Mouse (Mus musculus): ENCODE data around the gene Gm49387. TPM values are rescaled to one million over a fixed set of nuclear protein-coding genes. Genes with fewer than 3 reads are reported as not detected.

The Gm49387 gene
- polyA plus RNA-seq (2016; fragmentation: Nextera tagmentation; extraction: Ambion mirVana), result 0.15 TPM in 1 of 2 replicates, not detected in the other

DNA sequence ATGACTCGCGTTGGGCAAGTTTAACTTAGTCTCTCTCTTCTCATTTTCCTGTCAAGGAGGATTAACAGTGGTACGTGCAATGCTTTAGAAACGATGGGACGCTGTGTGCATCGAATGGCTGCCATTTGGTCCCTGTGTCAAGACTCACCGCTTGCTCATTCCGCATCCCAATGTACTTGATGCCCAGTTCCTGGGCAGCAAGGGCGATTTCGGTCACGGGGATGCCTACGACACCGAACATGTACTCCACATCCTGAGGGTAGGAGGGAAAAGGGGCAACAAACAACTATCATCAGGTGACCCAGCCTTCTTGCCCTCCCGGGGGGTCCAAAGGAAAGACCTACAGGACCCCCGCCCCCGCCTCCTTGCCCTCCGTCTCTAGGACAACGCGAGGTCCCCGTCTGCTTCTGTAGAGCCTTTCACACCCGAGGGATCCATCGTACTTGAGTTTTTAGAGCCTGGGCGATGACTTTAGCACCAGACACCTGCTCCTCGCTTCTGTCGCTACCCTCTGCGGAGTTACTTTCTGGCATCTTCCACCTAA lies at the start of gene Gm49387:
Gene Gm49387 (minus strand): TSS at position 533 of the 544 bp plus-strand sequence.
- Histone ChIP-seq H3K4me2 (replicated peaks) (peak within 1 kb of the TSS; percentile 90), H3K36me3 (no peaks in the 10 kb centered on the region), H3K27ac (no peak within 1 kb of the TSS), H3K9me3 (no peaks in the 10 kb centered on the region), H3K27me3 (replicated peaks) (no peaks in the 10 kb centered on the region), H3K4me1 (peaks cover 7% of the 10 kb centered on the region; the same call in 1 of the 2 replicates), H3K9ac (peak within 1 kb of the TSS; percentile 65), H3K4me3 (peak within 1 kb of the TSS; percentile 64)
- WGBS, result 3% methylated on average over 26 of the region's 26 CpGs
- ATAC-seq (ENCODE audit: low FRiP score, low read depth), result peak; percentile 57

DNA sequence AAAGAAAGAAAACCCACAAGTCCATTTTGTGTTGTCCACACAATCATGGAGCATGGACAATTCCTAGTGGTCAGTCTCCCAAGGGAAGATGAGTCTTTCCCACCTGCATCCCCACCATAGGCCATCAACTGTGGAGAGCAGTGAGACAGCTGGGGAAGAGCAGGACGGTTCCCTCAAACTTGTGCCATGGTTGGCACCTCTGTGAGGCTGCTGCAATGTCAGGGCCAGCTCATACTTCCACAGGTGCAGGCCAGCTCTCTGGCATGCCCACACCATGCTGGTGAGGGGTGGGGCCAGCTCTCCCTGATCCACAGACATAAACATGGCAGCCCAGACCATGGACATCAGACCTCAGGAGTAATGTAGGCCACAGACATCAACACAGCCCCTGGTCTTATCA lies 45.6 kb upstream of the Gm49387 start:
- Histone ChIP-seq H3K4me2 (replicated peaks) (no peak overlapping the region), H3K27me3 (replicated peaks) (no peaks in the 10 kb centered on the region), H3K4me3 (no peak overlapping the region), H3K9ac (no peak overlapping the region), H3K9me3 (no peaks in the 10 kb centered on the region), H3K36me3 (no peaks in the 10 kb centered on the region), H3K4me1 (no peaks in the 10 kb centered on the region), H3K27ac (no peak overlapping the region)
- no peak for ATAC-seq (ENCODE audit: low FRiP score, low read depth)
- 88% methylated on average over 1 of the region's 1 CpGs for WGBS

DNA sequence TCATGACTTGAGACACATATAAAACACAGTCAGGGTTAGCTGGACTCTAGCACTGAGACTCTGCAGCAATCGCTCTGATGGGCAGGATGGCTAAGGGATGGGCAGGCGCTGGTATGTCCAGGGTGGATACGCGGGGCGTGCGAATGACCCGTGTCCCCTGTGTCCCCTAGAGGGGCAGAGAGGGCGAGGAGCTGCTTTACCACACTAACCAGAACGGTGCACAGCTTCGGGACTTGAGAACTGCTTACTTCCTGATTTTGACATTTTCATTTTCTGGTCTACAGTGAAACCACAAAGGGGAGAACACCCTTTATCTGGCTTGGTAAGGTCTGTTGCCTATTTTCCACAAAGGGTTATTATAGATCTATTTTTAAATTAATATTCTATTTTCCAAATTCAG lies 45.0 kb upstream of the Gm49387 start:
- no peak overlapping the region for H3K4me2 ChIP-seq (replicated peaks)
- no peak overlapping the region for H3K4me3 ChIP-seq
- H3K36me3 ChIP-seq, result no peaks in the 10 kb centered on the region
- no peak overlapping the region for H3K27ac ChIP-seq
- ATAC-seq (ENCODE audit: low FRiP score, low read depth), result no peak
- WGBS, result 90% methylated on average over 10 of the region's 10 CpGs
- H3K9me3 ChIP-seq, result no peaks in the 10 kb centered on the region
- H3K9ac ChIP-seq, result no peak overlapping the region
- no peaks in the 10 kb centered on the region for H3K27me3 ChIP-seq (replicated peaks)
- H3K4me1 ChIP-seq, result no peaks in the 10 kb centered on the region

DNA sequence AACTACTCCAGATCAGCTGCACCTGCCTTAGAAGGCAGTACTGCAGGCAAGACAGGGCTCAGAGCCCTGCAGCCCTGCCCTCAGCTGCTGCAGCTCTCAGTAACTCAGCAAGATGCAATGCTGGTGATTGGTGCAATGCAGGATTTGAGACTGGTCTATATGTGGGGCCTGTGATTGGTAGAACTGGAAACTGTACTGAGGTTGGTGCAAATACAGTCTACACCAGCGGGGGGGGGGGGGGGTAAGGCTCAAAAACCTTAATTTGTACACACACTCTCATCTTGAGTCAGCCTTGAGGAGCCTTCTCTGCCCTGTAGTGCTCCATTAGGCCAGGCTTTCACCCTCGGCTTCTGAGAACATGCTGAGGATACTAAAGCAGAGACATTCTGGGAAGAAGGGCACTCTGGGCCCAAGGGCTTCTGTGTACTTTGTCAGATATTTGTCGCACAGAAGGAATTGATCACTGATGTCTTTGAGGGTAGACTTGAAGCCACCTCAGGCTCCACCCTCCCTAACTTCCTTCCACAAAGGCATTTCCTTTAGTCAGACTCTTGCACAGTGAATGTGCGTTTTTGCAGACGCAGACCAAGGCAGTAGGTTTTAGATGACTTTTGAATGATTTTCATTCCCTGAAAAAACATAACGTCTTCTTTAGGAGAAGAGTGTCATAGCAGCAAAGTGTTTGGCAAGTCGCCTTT lies 43.8 kb upstream of the Gm49387 start:
- H3K4me1 ChIP-seq, result no peaks in the 10 kb centered on the region
- 77% methylated on average over 7 of the region's 7 CpGs for WGBS
- H3K4me3 ChIP-seq, result no peak overlapping the region
- H3K27ac ChIP-seq, result no peak overlapping the region
- no peak overlapping the region for H3K9ac ChIP-seq
- H3K27me3 ChIP-seq (replicated peaks), result no peaks in the 10 kb centered on the region
- H3K4me2 ChIP-seq (replicated peaks), result no peak overlapping the region
- H3K9me3 ChIP-seq, result no peaks in the 10 kb centered on the region
- H3K36me3 ChIP-seq, result no peaks in the 10 kb centered on the region
- ATAC-seq (ENCODE audit: low FRiP score, low read depth), result no peak

DNA sequence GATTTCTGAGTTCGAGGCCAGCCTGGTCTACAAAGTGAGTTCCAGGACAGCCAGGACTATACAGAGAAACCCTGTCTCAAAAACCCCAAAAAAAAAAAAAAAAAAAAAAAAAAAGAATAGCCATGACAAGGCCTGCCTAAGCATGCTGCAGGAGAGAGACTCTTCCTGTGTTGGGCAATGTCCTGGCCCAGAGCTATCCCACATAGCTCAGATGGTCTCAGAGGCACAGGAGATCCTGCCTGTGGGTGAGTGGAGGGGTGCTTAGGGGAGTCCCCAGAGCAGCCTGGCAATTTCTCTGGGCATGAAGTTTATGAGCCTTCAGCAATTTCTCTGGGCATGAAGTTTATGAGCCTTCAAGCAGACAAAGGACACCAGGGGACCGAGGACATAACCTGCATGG lies 42.9 kb upstream of the Gm49387 start:
- ATAC-seq (ENCODE audit: low FRiP score, low read depth), result no peak
- Histone ChIP-seq H3K4me3 (no peak overlapping the region), H3K27me3 (replicated peaks) (no peaks in the 10 kb centered on the region), H3K4me1 (no peaks in the 10 kb centered on the region), H3K9ac (no peak overlapping the region), H3K9me3 (no peaks in the 10 kb centered on the region), H3K36me3 (no peaks in the 10 kb centered on the region), H3K4me2 (replicated peaks) (no peak overlapping the region), H3K27ac (no peak overlapping the region)
- WGBS, result 76% methylated on average over 2 of the region's 2 CpGs

DNA sequence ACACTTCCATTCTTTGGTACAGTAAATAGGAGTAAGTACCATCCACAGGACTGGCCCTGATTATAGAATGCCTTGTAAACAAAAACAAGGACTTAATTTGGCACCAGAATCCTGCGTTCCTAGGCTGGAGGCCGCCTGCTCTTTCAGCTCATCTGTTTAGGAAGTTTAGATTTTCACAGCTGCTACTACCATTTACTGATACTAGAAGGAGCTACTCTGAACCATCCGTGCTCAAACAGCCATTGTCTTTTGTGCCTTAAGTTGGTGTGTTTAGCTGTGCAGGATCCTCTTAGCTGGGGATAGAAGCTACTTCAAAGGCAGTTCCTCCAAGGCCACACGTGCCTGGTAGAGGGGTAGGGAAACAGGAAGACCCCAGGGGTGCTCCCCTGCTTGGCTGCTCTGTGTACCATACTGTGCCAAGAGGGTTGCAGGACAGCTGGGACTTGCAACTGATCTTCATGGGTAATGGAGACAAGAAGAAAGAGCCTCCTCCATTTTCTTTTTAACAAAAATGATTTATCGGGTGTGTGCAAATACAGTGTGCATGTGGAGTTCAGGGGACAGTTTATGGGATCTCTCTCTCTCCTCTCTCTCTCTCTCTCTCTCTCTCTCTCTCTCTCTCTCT lies 41.4 kb upstream of the Gm49387 start:
- Histone ChIP-seq H3K4me1 (no peaks in the 10 kb centered on the region), H3K36me3 (no peaks in the 10 kb centered on the region), H3K27me3 (replicated peaks) (no peaks in the 10 kb centered on the region), H3K9me3 (no peaks in the 10 kb centered on the region), H3K9ac (no peak overlapping the region), H3K27ac (no peak overlapping the region), H3K4me2 (replicated peaks) (no peak overlapping the region), H3K4me3 (no peak overlapping the region)
- WGBS, result 55% methylated on average over 5 of the region's 5 CpGs
- no peak for ATAC-seq (ENCODE audit: low FRiP score, low read depth)

DNA sequence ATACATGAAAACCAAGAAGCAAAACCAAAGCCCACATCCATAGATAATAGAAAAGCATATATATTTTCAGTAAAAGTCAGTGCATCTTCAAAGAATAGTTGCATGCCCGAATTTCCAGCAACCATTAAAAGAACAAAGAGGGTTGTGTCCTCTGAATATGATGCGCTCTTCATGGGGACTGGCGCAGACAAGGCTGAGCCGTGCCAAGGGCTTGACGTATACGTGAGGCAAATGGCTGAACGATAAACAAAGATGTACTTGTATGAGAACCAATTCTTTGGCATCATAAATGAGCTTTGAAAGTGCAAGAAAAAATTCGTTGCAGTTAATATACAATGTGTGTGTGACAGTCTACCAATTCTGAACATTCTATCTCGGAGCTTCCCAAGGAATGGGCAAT lies 40.6 kb upstream of the Gm49387 start:
- no peaks in the 10 kb centered on the region for H3K9me3 ChIP-seq
- H3K27me3 ChIP-seq (replicated peaks), result no peaks in the 10 kb centered on the region
- H3K4me3 ChIP-seq, result no peak overlapping the region
- H3K4me1 ChIP-seq, result no peaks in the 10 kb centered on the region
- no peak overlapping the region for H3K4me2 ChIP-seq (replicated peaks)
- no peak overlapping the region for H3K9ac ChIP-seq
- no peak for ATAC-seq (ENCODE audit: low FRiP score, low read depth)
- 84% methylated on average over 9 of the region's 9 CpGs for WGBS
- no peak overlapping the region for H3K27ac ChIP-seq
- no peaks in the 10 kb centered on the region for H3K36me3 ChIP-seq

DNA sequence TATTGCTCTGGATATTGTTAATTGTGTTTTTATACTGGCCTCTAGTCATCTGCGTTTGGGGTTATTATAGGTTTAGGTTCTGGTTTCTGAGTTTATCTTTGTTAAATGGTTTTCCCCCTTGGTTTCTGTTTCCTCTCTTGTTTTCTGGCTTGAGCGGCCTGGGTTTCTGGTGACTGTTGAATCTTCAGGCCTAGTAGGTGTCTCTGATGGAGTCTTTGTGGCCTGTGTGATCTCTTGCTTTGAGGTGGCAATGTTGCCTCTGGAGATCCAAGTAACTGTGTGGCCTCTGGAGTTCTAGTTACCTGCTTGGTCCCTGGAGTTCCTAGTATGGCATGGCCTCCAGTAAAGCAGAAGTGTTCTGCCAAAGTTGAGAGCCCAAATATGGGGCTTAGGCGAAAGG lies 40.0 kb upstream of the Gm49387 start:
- H3K27ac ChIP-seq, result no peak overlapping the region
- 93% methylated on average over 3 of the region's 3 CpGs for WGBS
- no peak for ATAC-seq (ENCODE audit: low FRiP score, low read depth)
- H3K27me3 ChIP-seq (replicated peaks), result no peaks in the 10 kb centered on the region
- no peaks in the 10 kb centered on the region for H3K36me3 ChIP-seq
- no peaks in the 10 kb centered on the region for H3K4me1 ChIP-seq
- no peak overlapping the region for H3K4me3 ChIP-seq
- H3K9ac ChIP-seq, result no peak overlapping the region
- no peaks in the 10 kb centered on the region for H3K9me3 ChIP-seq
- H3K4me2 ChIP-seq (replicated peaks), result no peak overlapping the region

DNA sequence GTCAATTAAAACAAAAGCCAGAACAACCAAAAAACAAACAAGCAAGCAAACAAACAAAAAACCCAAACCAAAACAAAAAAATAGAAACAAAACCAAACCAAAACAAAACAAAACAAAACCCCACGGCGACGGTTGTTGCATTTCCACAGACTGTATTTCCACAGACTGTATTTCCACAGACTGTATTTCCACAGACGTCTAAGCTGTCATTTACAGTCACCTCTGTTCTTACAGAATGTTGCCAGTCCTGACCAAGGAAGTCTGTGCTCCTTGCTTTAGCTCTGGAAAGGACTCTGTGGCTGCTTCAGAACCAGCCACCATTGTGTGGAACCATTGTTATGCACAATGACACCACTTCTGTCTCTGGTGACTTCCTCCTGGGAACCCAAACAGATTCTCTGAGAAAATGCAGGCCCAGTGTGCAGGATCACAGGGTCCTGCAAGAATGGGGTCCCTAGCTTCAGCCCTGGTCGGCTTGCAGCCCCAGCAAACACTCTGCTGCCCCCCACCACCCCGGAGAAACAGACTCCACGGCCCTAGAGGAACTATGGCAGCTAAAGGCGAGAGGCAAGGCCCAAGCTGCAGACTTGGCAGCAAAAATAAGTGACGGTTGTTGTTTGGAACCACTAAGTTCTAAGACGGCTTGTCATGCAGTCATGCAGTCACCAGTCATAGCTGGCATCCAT lies 31.1 kb upstream of the Gm49387 start:
- Histone ChIP-seq H3K9ac (no peak overlapping the region), H3K9me3 (no peaks in the 10 kb centered on the region; the same call in 1 of the 2 replicates), H3K36me3 (no peaks in the 10 kb centered on the region), H3K27me3 (replicated peaks) (no peaks in the 10 kb centered on the region), H3K4me1 (peaks cover 18% of the 10 kb centered on the region), H3K4me2 (replicated peaks) (no peak overlapping the region), H3K4me3 (no peak overlapping the region), H3K27ac (no peak overlapping the region)
- ATAC-seq (ENCODE audit: low FRiP score, low read depth), result no peak
- 56% methylated on average over 10 of the region's 10 CpGs for WGBS

DNA sequence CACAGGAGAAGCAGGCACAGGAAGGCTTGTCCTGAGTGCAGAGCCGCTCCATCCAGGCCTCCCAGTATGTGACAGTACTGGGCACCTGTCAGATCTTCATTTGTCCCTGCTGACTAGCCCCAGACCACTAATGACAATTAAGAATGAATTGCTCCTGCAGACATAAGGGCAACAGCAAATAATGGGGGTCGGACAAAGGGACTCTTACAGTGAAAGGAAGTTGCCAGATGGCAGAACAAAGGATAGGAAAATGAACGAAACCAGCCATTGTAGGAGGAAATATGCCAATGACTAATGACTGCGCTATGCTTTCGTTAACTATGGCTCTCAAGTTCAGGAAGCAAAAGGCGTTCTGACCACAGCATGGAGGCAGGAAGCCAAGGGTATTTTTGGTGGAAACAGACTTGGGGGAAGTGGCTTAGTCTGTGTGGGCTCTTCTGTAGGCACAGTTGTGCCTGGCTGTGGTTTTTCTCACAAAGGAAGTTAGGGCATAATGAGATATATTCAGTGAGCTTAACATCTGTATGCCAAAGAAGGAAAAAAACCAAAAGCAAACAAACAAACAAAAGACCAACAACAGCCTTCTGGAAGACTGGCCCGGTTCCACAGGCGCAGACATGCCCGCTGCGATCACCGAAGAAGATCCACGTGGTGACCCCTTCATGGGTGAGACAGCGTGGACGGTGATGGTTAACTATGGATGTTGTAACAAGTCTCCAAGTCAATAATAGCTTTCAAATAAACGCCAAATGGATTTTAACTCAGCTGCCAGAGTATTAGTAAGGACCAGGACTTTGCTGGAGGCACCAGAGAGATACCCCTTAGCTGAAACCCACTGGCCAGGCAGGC lies 29.2 kb upstream of the Gm49387 start:
- H3K9me3 ChIP-seq, result no peaks in the 10 kb centered on the region; the same call in 1 of the 2 replicates
- peak; percentile 51; the same call in 1 of the 2 replicates for ATAC-seq (ENCODE audit: low FRiP score, low read depth)
- WGBS, result 65% methylated on average over 15 of the region's 15 CpGs

DNA sequence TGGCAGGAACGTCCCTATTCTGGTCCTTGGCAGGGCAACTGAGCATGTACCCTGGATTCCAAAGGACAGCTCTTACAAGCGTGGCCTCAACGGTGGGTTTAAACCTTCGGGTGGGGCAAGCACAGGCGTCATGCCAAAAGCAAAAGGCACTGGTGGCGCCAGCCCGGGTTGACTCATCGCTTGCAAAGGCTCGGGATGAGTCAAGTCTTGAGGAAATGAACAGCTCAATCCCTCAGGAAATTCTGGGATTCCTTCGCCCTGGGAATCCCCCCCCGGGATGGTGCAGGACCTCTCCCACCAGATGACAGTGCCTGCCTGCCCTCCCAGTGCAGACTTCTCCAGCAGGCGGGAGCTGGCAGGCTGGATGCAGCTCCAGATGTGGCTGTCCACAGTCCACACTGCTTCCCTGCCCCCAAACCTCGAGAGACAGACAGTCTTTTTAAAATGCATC lies 28.5 kb upstream of the Gm49387 start:
- Histone ChIP-seq H3K4me3 (no peak overlapping the region), H3K4me1 (peaks cover 32% of the 10 kb centered on the region), H3K9me3 (no peaks in the 10 kb centered on the region; the same call in 1 of the 2 replicates), H3K4me2 (replicated peaks) (peak overlapping the region; percentile 17), H3K9ac (no peak overlapping the region), H3K27ac (peak overlapping the region; percentile 37), H3K27me3 (replicated peaks) (no peaks in the 10 kb centered on the region), H3K36me3 (no peaks in the 10 kb centered on the region)
- WGBS, result 58% methylated on average over 13 of the region's 13 CpGs
- ATAC-seq (ENCODE audit: low FRiP score, low read depth), result 0 out of 2 replicates have a peak, but pooled peaks have one; percentile 59

More for the DNA sequence above, 29.2 kb upstream of the Gm49387 start:
- no peaks in the 10 kb centered on the region for H3K27me3 ChIP-seq (replicated peaks)
- peaks cover 26% of the 10 kb centered on the region for H3K4me1 ChIP-seq
- H3K27ac ChIP-seq, result peak overlapping the region; percentile 37
- H3K36me3 ChIP-seq, result no peaks in the 10 kb centered on the region
- H3K9ac ChIP-seq, result no peak overlapping the region
- H3K4me3 ChIP-seq, result no peak overlapping the region
- H3K4me2 ChIP-seq (replicated peaks), result peak overlapping the region; percentile 17

Data from neural tube, embryonic 12.5 days (tissue).